14 mouse cellular contexts compared by ENCODE assay signal in the genomic region with DNA sequence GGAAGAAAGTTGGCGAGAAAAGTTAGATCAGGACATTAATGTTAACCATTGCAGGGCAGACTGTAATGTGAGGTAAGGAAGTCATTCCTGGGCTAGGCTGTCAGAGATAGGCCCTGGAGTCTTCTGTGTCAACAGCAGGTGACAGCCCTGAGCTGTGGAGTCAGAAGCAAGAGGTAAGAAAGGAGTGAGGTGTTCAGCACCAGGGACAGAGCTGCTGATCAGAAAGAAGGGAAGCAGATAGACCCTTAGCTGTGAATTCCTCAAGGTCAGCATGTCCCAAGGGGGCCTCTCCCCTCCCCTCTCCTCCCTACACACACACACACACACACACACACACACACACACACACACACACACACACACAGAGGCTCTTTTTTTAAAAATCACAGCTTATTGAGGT. TPM values are rescaled to one million over a fixed set of nuclear protein-coding genes. Genes with fewer than 3 reads are reported as not detected.
DNase-seq lines count a peak whose midpoint lies in the region; ATAC-seq and TF ChIP-seq lines count a peak whose summit lies in the region.
"Had no signal": no experiment of that assay in that cellular context is flagged by ENCODE, and none has a peak within 500 bp of the region (broad histone marks: within the 10 kb centered on the region; RNA-seq: fewer than 3 reads in every experiment).

No protein-coding gene starts in this region.

- no peaks in the 10 kb centered on the region for H3K27me3 ChIP-seq in hindbrain, embryonic 11.5 days (ENCODE audit: control insufficient read depth, insufficient read depth, low read length)
- no peaks in the 10 kb centered on the region for H3K27me3 ChIP-seq in hindbrain, embryonic 16.5 days (replicated peaks; ENCODE audit: control insufficient read depth, insufficient read depth, low read length)
- H3K27me3 ChIP-seq in embryonic facial prominence, embryonic 14.5 days (replicated peaks; ENCODE audit: control insufficient read depth, insufficient read depth, low read length), result no peaks in the 10 kb centered on the region
- no peaks in the 10 kb centered on the region; the same call in 1 of the 2 replicates for H3K27me3 ChIP-seq in cerebellum, adult 2 months (ENCODE audit: control insufficient read depth, insufficient read depth, low read length)
- H3K27me3 ChIP-seq: limb, embryonic 12.5 days had no signal

- ATAC-seq in hindbrain, embryonic 11.5 days (ENCODE audit: low FRiP score), result no peak
- ATAC-seq in hindbrain, embryonic 16.5 days, result no peak
- ATAC-seq in embryonic facial prominence, embryonic 14.5 days (ENCODE audit: low read depth), result no peak
- ATAC-seq: inflammation-experienced regulatory T-cells, adult 6 months had no signal

- no peaks in the 10 kb centered on the region for H3K9me3 ChIP-seq in hindbrain, embryonic 11.5 days (ENCODE audit: control insufficient read depth, low read length)
- H3K9me3 ChIP-seq in hindbrain, embryonic 16.5 days (ENCODE audit: control insufficient read depth, low read length), result no peaks in the 10 kb centered on the region
- no peaks in the 10 kb centered on the region for H3K9me3 ChIP-seq in embryonic facial prominence, embryonic 14.5 days (ENCODE audit: control insufficient read depth, low read length)
- H3K9me3 ChIP-seq: heart, embryonic 13.5 days; limb, embryonic 12.5 days had no signal

- no peak for TF ChIP-seq POLR2A in cerebellum, adult 2 months (IDR thresholded peaks at IDR 0.05; ENCODE audit: borderline replicate concordance, insufficient read depth, low read length)

- H3K9ac ChIP-seq in hindbrain, embryonic 11.5 days (ENCODE audit: low read depth, low read length), result no peak overlapping the region
- no peak overlapping the region for H3K9ac ChIP-seq in hindbrain, embryonic 16.5 days (ENCODE audit: low read depth, low read length)
- no peak overlapping the region for H3K9ac ChIP-seq in embryonic facial prominence, embryonic 14.5 days (ENCODE audit: low read depth, low read length)
- H3K9ac ChIP-seq: heart, embryonic 13.5 days; limb, embryonic 12.5 days had no signal

- no peak overlapping the region for H3K4me2 ChIP-seq in hindbrain, embryonic 11.5 days (replicated peaks; ENCODE audit: low read depth, low read length)
- H3K4me2 ChIP-seq in hindbrain, embryonic 16.5 days (ENCODE audit: low read length), result no peak overlapping the region
- H3K4me2 ChIP-seq in embryonic facial prominence, embryonic 14.5 days (ENCODE audit: low read depth, low read length), result no peak overlapping the region
- H3K4me2 ChIP-seq: heart, embryonic 13.5 days; limb, embryonic 12.5 days had no signal

- no peak for TF ChIP-seq CTCF in cerebellum, adult 2 months (IDR thresholded peaks at IDR 0.05; ENCODE audit: borderline replicate concordance, insufficient read depth, low read depth, low read length)

- H3K36me3 ChIP-seq in hindbrain, embryonic 11.5 days (ENCODE audit: control insufficient read depth, insufficient read depth, low read length), result no peaks in the 10 kb centered on the region
- no peaks in the 10 kb centered on the region for H3K36me3 ChIP-seq in hindbrain, embryonic 16.5 days (ENCODE audit: control insufficient read depth, insufficient read depth, low read length)
- H3K36me3 ChIP-seq in embryonic facial prominence, embryonic 14.5 days (ENCODE audit: control insufficient read depth, insufficient read depth, low read length), result no peaks in the 10 kb centered on the region
- H3K36me3 ChIP-seq: heart, embryonic 13.5 days; limb, embryonic 12.5 days had no signal

- 77% methylated on average over 1 of the region's 1 CpGs for WGBS in hindbrain, embryonic 11.5 days
- 75% methylated on average over 1 of the region's 1 CpGs for WGBS in hindbrain, embryonic 16.5 days
- 39% methylated on average over 1 of the region's 1 CpGs for WGBS in embryonic facial prominence, embryonic 14.5 days
- WGBS in cerebellum, adult 2 months, result 59% methylated on average over 1 of the region's 1 CpGs

- peak; percentile 8 for DNase-seq in hindbrain, embryonic 11.5 days (ENCODE audit: low spot score)
- DNase-seq in 416B (ENCODE audit: low read depth) (peak; percentile 21), NIH3T3 (ENCODE audit: low read depth) (peak; percentile 17)
- DNase-seq in embryonic facial prominence, embryonic 14.5 days (ENCODE audit: low spot score), result peak; percentile 16
- no peak for DNase-seq in urinary bladder, postnatal 36 days (ENCODE audit: low spot score in 2 of 2)
- no peak for DNase-seq in cerebellum, adult 2 months
- DNase-seq in B cell, adult 2 months, result no peak
- DNase-seq: cerebellum, adult 18-20 months; lung, adult 2 months had no signal

- H3K27ac ChIP-seq in hindbrain, embryonic 11.5 days (ENCODE audit: low read depth, low read length), result no peak overlapping the region
- no peak overlapping the region for H3K27ac ChIP-seq in hindbrain, embryonic 16.5 days (ENCODE audit: low read depth, low read length)
- H3K27ac ChIP-seq in embryonic facial prominence, embryonic 14.5 days (replicated peaks; ENCODE audit: low read depth, low read length), result no peak overlapping the region
- no peak overlapping the region for H3K27ac ChIP-seq in cerebellum, adult 2 months (ENCODE audit: insufficient read depth, low read length)
- H3K27ac ChIP-seq: heart, embryonic 13.5 days; limb, embryonic 12.5 days had no signal

- no peaks in the 10 kb centered on the region for H3K4me1 ChIP-seq in hindbrain, embryonic 11.5 days (replicated peaks; ENCODE audit: control insufficient read depth, insufficient read depth, low read length)
- no peaks in the 10 kb centered on the region for H3K4me1 ChIP-seq in hindbrain, embryonic 16.5 days (ENCODE audit: control insufficient read depth, insufficient read depth, low read depth, low read length)
- H3K4me1 ChIP-seq in embryonic facial prominence, embryonic 14.5 days (ENCODE audit: control insufficient read depth, insufficient read depth, low read length), result no peaks in the 10 kb centered on the region
- no peaks in the 10 kb centered on the region for H3K4me1 ChIP-seq in cerebellum, adult 2 months (ENCODE audit: control insufficient read depth, insufficient read depth, low read length)
- H3K4me1 ChIP-seq: heart, embryonic 13.5 days; limb, embryonic 12.5 days had no signal

- no peak overlapping the region for H3K4me3 ChIP-seq in hindbrain, embryonic 11.5 days (ENCODE audit: low read depth, low read length)
- no peak overlapping the region for H3K4me3 ChIP-seq in hindbrain, embryonic 16.5 days (ENCODE audit: low read length)
- no peak overlapping the region for H3K4me3 ChIP-seq in embryonic facial prominence, embryonic 14.5 days (ENCODE audit: low read depth, low read length)
- H3K4me3 ChIP-seq in cerebellum, adult 2 months (replicated peaks; ENCODE audit: insufficient read depth, low read depth, low read length), result no peak overlapping the region
- H3K4me3 ChIP-seq: heart, embryonic 13.5 days; limb, embryonic 12.5 days had no signal

RNA-seq across cellular contexts. Expression of a gene that starts 55.0 kb away (rescaled TPM):
- polyA plus RNA-seq in hindbrain, embryonic 11.5 days (2014; fragmentation: Nextera tagmentation; extraction: Ambion mirVana), result 0.26 and 0.36 TPM in 2 replicates
- polyA plus RNA-seq in hindbrain, embryonic 16.5 days (2015; fragmentation: Nextera tagmentation; extraction: Ambion mirVana), result 0.53 and 0.81 TPM in 2 replicates
- polyA plus RNA-seq in embryonic facial prominence, embryonic 14.5 days (2014; fragmentation: Nextera tagmentation; extraction: Ambion mirVana), result 1.8 and 2.5 TPM in 2 replicates
- not detected in 2 replicates for polyA plus RNA-seq in cerebellum, adult 2 months (2012; rRNA removed)
- polyA plus RNA-seq: inflammation-experienced regulatory T-cells, adult 6 months; midbrain, postnatal 0 days had no signal

Comparison
In these comparisons a context has a peak if more than half of its experiments do, and no peak if none do; other contexts are left out.
1. DNase-seq: peak in hindbrain, embryonic 11.5 days (single experiment), 416B (single experiment), NIH3T3 (single experiment) and embryonic facial prominence, embryonic 14.5 days (single experiment); none in urinary bladder, postnatal 36 days (0 of 2), cerebellum, adult 2 months (0 of 2) and B cell, adult 2 months (0 of 2).